Mouse (Mus musculus): ENCODE measurements at regions not wholly inside any gene's neighbourhood (a gene's known extent, or its start where the extent isn't known, plus 50 kb on each side); places are given as distances from the start of the nearest gene placed in this dataset.

- TF ChIP-seq POLR2A (IDR thresholded peaks at IDR 0.05; ENCODE audit: control insufficient read depth in 1 of 2, insufficient read depth in 1 of 2, low read depth in 1 of 2, low read length in 2 of 2, poor library complexity in 1 of 2), result no peak
- TF ChIP-seq KAT2A (conservative IDR thresholded peaks at IDR 0.05; ENCODE audit: low read depth, low read length), result no peak
- no peak for TF ChIP-seq CTCF (IDR thresholded peaks at IDR 0.05 in 2 of 3, conservative IDR thresholded peaks at IDR 0.05 in 1 of 3; ENCODE audit: control insufficient read depth in 1 of 3, insufficient read depth in 1 of 3, low read depth in 2 of 3, low read length in 3 of 3, poor library complexity in 1 of 3, severe bottlenecking in 1 of 3)
- TF ChIP-seq RCOR1 (IDR thresholded peaks at IDR 0.05; ENCODE audit: low read depth, low read length), result no peak
- TF ChIP-seq HCFC1 (IDR thresholded peaks at IDR 0.05; ENCODE audit: low read depth, low read length), result no peak
- TF ChIP-seq GABPA (IDR thresholded peaks at IDR 0.05; ENCODE audit: low read depth, low read length), result no peak
- no peak for TF ChIP-seq ELF1 (IDR thresholded peaks at IDR 0.05; ENCODE audit: low read depth, low read length)
- TF ChIP-seq ZNF384 (IDR thresholded peaks at IDR 0.05; ENCODE audit: low read depth, low read length), result no peak
These were observed 69.6 kb upstream of the BC052040 start for GRCm38 (mm10) chr2:115511612-115512525.

Measured in MEL (cell line).